Mouse (Mus musculus) testis, postnatal 14 days (tissue): ENCODE data around the gene Apobec3.

Experiments
- DNase-seq: peaks from one replicate; pipeline ENCODE4 v3.0.0; 2021; ENCODE audit warnings: low spot score

The Apobec3 gene

GRCm38 (mm10) chr15:79951226-79951625 lies 59.8 kb downstream of the Apobec3 start:
- DNase-seq = no peak

GRCm38 (mm10) chr15:79951730-79952503 lies 60.5 kb downstream of the Apobec3 start:
- DNase-seq = no peak

GRCm38 (mm10) chr15:79952504-79953231 lies 61.2 kb downstream of the Apobec3 start:
- DNase-seq = peak; percentile 47

GRCm38 (mm10) chr15:79953470-79953869 lies 62.0 kb downstream of the Apobec3 start:
- no peak for DNase-seq

GRCm38 (mm10) chr15:79956559-79956958 lies 65.1 kb downstream of the Apobec3 start:
- DNase-seq = no peak

- no peak for DNase-seq
These were observed 67.0 kb downstream of the Apobec3 start for GRCm38 (mm10) chr15:79958418-79958817.

GRCm38 (mm10) chr15:79961366-79961921 lies 70.0 kb downstream of the Apobec3 start:
- DNase-seq = no peak

- DNase-seq = no peak
These were observed 71.2 kb downstream of the Apobec3 start for GRCm38 (mm10) chr15:79962661-79963060.

- peak; percentile 74 for DNase-seq
These were observed 72.9 kb downstream of the Apobec3 start for GRCm38 (mm10) chr15:79964376-79964775.
